Mouse (Mus musculus) hindbrain, embryonic 15.5 days (tissue): ENCODE measurements at regions not wholly inside any gene's neighbourhood (a gene's known extent, or its start where the extent isn't known, plus 50 kb on each side); places are given as distances from the start of the nearest gene placed in this dataset.
A peak's percentile ranks its signal among the peaks of the same experiment; 100 is the strongest.

Source experiments
- ATAC-seq: fragments of 200-750 bp; cut with Nextera tagmentation; 2 replicates; pipeline ENCODE4 v1.8.0; 2017; ENCODE audit warnings: low read depth, moderate number of reproducible peaks, moderate TSS enrichment; ENCODE audit not compliant: low FRiP score
- H3K27ac ChIP-seq: fragments of 300-500 bp; sonication (generic); replicated peaks from 2 replicates; pipeline ENCODE4 v1.5.1; 2015; ENCODE audit warnings: mild to moderate bottlenecking, inconsistent platforms
- H3K27me3 ChIP-seq: fragments of 300-500 bp; sonication (generic); 2 replicates; pipeline ENCODE4 v1.6.1; 2015; ENCODE audit warnings: control low read depth, inconsistent platforms
- H3K36me3 ChIP-seq: fragments of 300-500 bp; sonication (generic); 2 replicates; pipeline ENCODE4 v1.6.1; 2015; ENCODE audit warnings: control low read depth, inconsistent platforms
- H3K4me1 ChIP-seq: fragments of 300-500 bp; sonication (generic); replicated peaks from 2 replicates; pipeline ENCODE4 v1.6.1; 2015; ENCODE audit warnings: control low read depth, inconsistent platforms
- H3K4me2 ChIP-seq: fragments of 300-500 bp; sonication (generic); 2 replicates; pipeline ENCODE4 v1.6.1; 2015; ENCODE audit warnings: moderate library complexity, mild to moderate bottlenecking, inconsistent platforms
- H3K4me3 ChIP-seq: fragments of 300-500 bp; sonication (generic); 2 replicates; pipeline ENCODE4 v1.5.1; 2015; ENCODE audit warnings: mild to moderate bottlenecking, inconsistent platforms
- H3K9ac ChIP-seq: fragments of 300-500 bp; sonication (generic); 2 replicates; pipeline ENCODE4 v1.6.1; 2015; ENCODE audit warnings: inconsistent platforms
- H3K9me3 ChIP-seq: fragments of 300-500 bp; sonication (generic); 2 replicates; pipeline ENCODE4 v1.6.1; 2016; ENCODE audit warnings: control low read depth, inconsistent platforms
- WGBS: fragments of 180-500 bp; shearing (Covaris S2); methylation state at CpG from one replicate; pipeline ENCODE4 v1.1.7; 2015; 5-methylcytosine and 5-hydroxymethylcytosine counted together

GRCm38 (mm10) chr11:105507972-105508659 is 51.6 kb upstream of the March10 start:
- peak; percentile 87 for ATAC-seq
- no peak overlapping the region for H3K9ac ChIP-seq
- no peaks in the 10 kb centered on the region for H3K9me3 ChIP-seq
- peaks cover 41% of the 10 kb centered on the region for H3K4me1 ChIP-seq
- H3K36me3 ChIP-seq, result no peaks in the 10 kb centered on the region
- peak overlapping the region; percentile 77 for H3K27ac ChIP-seq
- under 1% methylated on average over 6 of the region's 6 CpGs for WGBS
- H3K4me3 ChIP-seq, result no peak overlapping the region
- no peaks in the 10 kb centered on the region for H3K27me3 ChIP-seq
- peak overlapping the region; percentile 29 for H3K4me2 ChIP-seq

GRCm38 (mm10) chr11:105507332-105507971 is 50.9 kb upstream of the March10 start:
- WGBS, result 14% methylated on average over 8 of the region's 8 CpGs
- peak overlapping the region; percentile 29 for H3K4me2 ChIP-seq
- H3K9ac ChIP-seq, result no peak overlapping the region
- H3K4me3 ChIP-seq, result no peak overlapping the region
- peaks cover 41% of the 10 kb centered on the region for H3K4me1 ChIP-seq
- H3K27ac ChIP-seq, result peak overlapping the region; percentile 77
- no peaks in the 10 kb centered on the region for H3K36me3 ChIP-seq
- H3K9me3 ChIP-seq, result no peaks in the 10 kb centered on the region
- no peak for ATAC-seq
- no peaks in the 10 kb centered on the region for H3K27me3 ChIP-seq
